Mouse (Mus musculus): ENCODE results near the gene Prex1.

DNA sequence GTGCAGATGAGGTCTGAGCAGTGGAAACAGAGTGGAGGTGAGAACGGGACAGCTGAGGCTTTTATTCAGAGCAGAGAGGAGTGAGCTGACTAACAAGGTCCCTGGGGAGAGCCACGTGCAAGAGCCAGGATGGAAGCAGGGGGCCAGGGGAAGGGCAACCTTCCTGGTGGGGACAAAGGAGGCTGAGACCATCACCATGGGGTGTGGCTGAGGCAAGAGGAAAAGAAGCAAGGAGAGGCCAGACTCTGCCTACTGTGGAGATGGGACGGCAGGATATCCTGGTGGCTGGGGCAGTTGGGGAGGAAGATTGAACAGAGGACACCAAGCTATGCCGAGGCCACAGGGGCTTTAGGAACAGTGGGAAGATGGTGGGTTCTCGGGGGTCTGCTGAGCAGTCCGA, 26.7 kb downstream of the Prex1 start:
- no peak for TF ChIP-seq CTCF (IDR thresholded peaks at IDR 0.05; ENCODE audit: extremely low read depth, insufficient read length, insufficient replicate concordance, low read depth, low read length)
- no peak for TF ChIP-seq POLR2A (IDR thresholded peaks at IDR 0.05; ENCODE audit: low read depth, low read length)

All from small intestine, adult 2 months (tissue).